Mouse (Mus musculus): ENCODE data around the gene Cbx5. TPM values are rescaled to one million over a fixed set of nuclear protein-coding genes. Genes with fewer than 3 reads are reported as not detected.
A peak's percentile ranks its signal among the peaks of the same experiment; 100 is the strongest.

Cbx5 gene
- polyA plus RNA-seq, 1 experiment from 2014 or later, result 177 TPM

GRCm38 (mm10) chr15:103187803-103188202 is 51.8 kb downstream of the Cbx5 start:
- H3K27ac ChIP-seq (replicated peaks; ENCODE audit: low read depth, low read length), result no peak overlapping the region
- H3K27me3 ChIP-seq (ENCODE audit: control insufficient read depth, insufficient read depth, low read length), result peaks cover 6% of the 10 kb centered on the region; the same call in 1 of the 2 replicates
- H3K36me3 ChIP-seq (ENCODE audit: control insufficient read depth, insufficient read depth, low read length), result peaks cover 22% of the 10 kb centered on the region
- no peak overlapping the region for H3K4me2 ChIP-seq (ENCODE audit: low read length)
- ATAC-seq (ENCODE audit: low FRiP score, low TSS enrichment), result no peak
- DNase-seq, result no peak
- H3K9ac ChIP-seq (replicated peaks; ENCODE audit: low read length), result no peak overlapping the region
- WGBS, result 71% methylated on average over 6 of the region's 6 CpGs
- no peaks in the 10 kb centered on the region for H3K9me3 ChIP-seq (ENCODE audit: control insufficient read depth, low read length)
- 0 out of 2 replicates have a peak, but pooled peaks cover 4% of the 10 kb centered on the region for H3K4me1 ChIP-seq (ENCODE audit: control insufficient read depth, insufficient read depth, low read length)
- no peak overlapping the region for H3K4me3 ChIP-seq (replicated peaks; ENCODE audit: low read depth, low read length)

GRCm38 (mm10) chr15:103185462-103186198 is 54.0 kb downstream of the Cbx5 start:
- H3K4me1 ChIP-seq (ENCODE audit: control insufficient read depth, insufficient read depth, low read length), result 0 out of 2 replicates have a peak, but pooled peaks cover 4% of the 10 kb centered on the region
- no peak overlapping the region for H3K4me3 ChIP-seq (replicated peaks; ENCODE audit: low read depth, low read length)
- ATAC-seq (ENCODE audit: low FRiP score, low TSS enrichment) (no peak), DNase-seq (peak; percentile 82)
- no peak overlapping the region for H3K4me2 ChIP-seq (ENCODE audit: low read length)
- WGBS, result 48% methylated on average over 19 of the region's 19 CpGs
- H3K36me3 ChIP-seq (ENCODE audit: control insufficient read depth, insufficient read depth, low read length), result 0 out of 2 replicates have a peak, but pooled peaks cover 2% of the 10 kb centered on the region
- no peaks in the 10 kb centered on the region for H3K9me3 ChIP-seq (ENCODE audit: control insufficient read depth, low read length)
- peaks cover 13% of the 10 kb centered on the region; the same call in 1 of the 2 replicates for H3K27me3 ChIP-seq (ENCODE audit: control insufficient read depth, insufficient read depth, low read length)
- H3K27ac ChIP-seq (replicated peaks; ENCODE audit: low read depth, low read length), result no peak overlapping the region
- H3K9ac ChIP-seq (replicated peaks; ENCODE audit: low read length), result no peak overlapping the region

GRCm38 (mm10) chr15:103183651-103184610 is 55.7 kb downstream of the Cbx5 start:
- H3K4me1 ChIP-seq (ENCODE audit: control insufficient read depth, insufficient read depth, low read length), result 0 out of 2 replicates have a peak, but pooled peaks cover 4% of the 10 kb centered on the region
- no peaks in the 10 kb centered on the region for H3K36me3 ChIP-seq (ENCODE audit: control insufficient read depth, insufficient read depth, low read length)
- H3K9ac ChIP-seq (replicated peaks; ENCODE audit: low read length), result no peak overlapping the region; the same call in 1 of the 2 replicates
- H3K9me3 ChIP-seq (ENCODE audit: control insufficient read depth, low read length), result no peaks in the 10 kb centered on the region
- 11% methylated on average over 25 of the region's 25 CpGs for WGBS
- ATAC-seq (ENCODE audit: low FRiP score, low TSS enrichment) (0 out of 2 replicates have a peak, but pooled peaks have one; percentile 26), DNase-seq (peak; percentile 67)
- H3K4me3 ChIP-seq (replicated peaks; ENCODE audit: low read depth, low read length), result peak overlapping the region; percentile 12; the same call in 1 of the 2 replicates
- H3K27ac ChIP-seq (replicated peaks; ENCODE audit: low read depth, low read length), result no peak overlapping the region
- peaks cover 29% of the 10 kb centered on the region for H3K27me3 ChIP-seq (ENCODE audit: control insufficient read depth, insufficient read depth, low read length)
- peak overlapping the region; percentile 47 for H3K4me2 ChIP-seq (ENCODE audit: low read length)

- Histone ChIP-seq H3K4me2 (ENCODE audit: low read length) (peak overlapping the region; percentile 47), H3K4me3 (replicated peaks; ENCODE audit: low read depth, low read length) (no peak overlapping the region), H3K9me3 (ENCODE audit: control insufficient read depth, low read length) (no peaks in the 10 kb centered on the region), H3K36me3 (ENCODE audit: control insufficient read depth, insufficient read depth, low read length) (no peaks in the 10 kb centered on the region), H3K4me1 (ENCODE audit: control insufficient read depth, insufficient read depth, low read length) (0 out of 2 replicates have a peak, but pooled peaks cover 4% of the 10 kb centered on the region), H3K27me3 (ENCODE audit: control insufficient read depth, insufficient read depth, low read length) (peaks cover 37% of the 10 kb centered on the region), H3K27ac (replicated peaks; ENCODE audit: low read depth, low read length) (no peak overlapping the region), H3K9ac (replicated peaks; ENCODE audit: low read length) (no peak overlapping the region)
- ATAC-seq (ENCODE audit: low FRiP score, low TSS enrichment) (0 out of 2 replicates have a peak, but pooled peaks have one; percentile 32), DNase-seq (peak; percentile 82)
- WGBS, result 1% methylated on average over 21 of the region's 21 CpGs
Observed at GRCm38 (mm10) chr15:103183135-103183534, 56.5 kb downstream of the Cbx5 start.

GRCm38 (mm10) chr15:103182166-103182790 is 57.3 kb downstream of the Cbx5 start:
- no peaks in the 10 kb centered on the region for H3K36me3 ChIP-seq (ENCODE audit: control insufficient read depth, insufficient read depth, low read length)
- H3K4me2 ChIP-seq (ENCODE audit: low read length), result peak overlapping the region; percentile 30
- DNase-seq, result peak; percentile 87
- peak; percentile 43; the same call in 1 of the 2 replicates for ATAC-seq (ENCODE audit: low FRiP score, low TSS enrichment)
- no peaks in the 10 kb centered on the region for H3K9me3 ChIP-seq (ENCODE audit: control insufficient read depth, low read length)
- H3K4me1 ChIP-seq (ENCODE audit: control insufficient read depth, insufficient read depth, low read length), result 0 out of 2 replicates have a peak, but pooled peaks cover 8% of the 10 kb centered on the region
- H3K27me3 ChIP-seq (ENCODE audit: control insufficient read depth, insufficient read depth, low read length), result peaks cover 46% of the 10 kb centered on the region
- H3K27ac ChIP-seq (replicated peaks; ENCODE audit: low read depth, low read length), result no peak overlapping the region
- no peak overlapping the region for H3K9ac ChIP-seq (replicated peaks; ENCODE audit: low read length)
- H3K4me3 ChIP-seq (replicated peaks; ENCODE audit: low read depth, low read length), result no peak overlapping the region
- 4% methylated on average over 40 of the region's 48 CpGs for WGBS

- H3K9ac ChIP-seq (replicated peaks; ENCODE audit: low read length), result no peak overlapping the region
- no peak for DNase-seq
- no peaks in the 10 kb centered on the region for H3K9me3 ChIP-seq (ENCODE audit: control insufficient read depth, low read length)
- H3K27me3 ChIP-seq (ENCODE audit: control insufficient read depth, insufficient read depth, low read length), result peaks cover 62% of the 10 kb centered on the region
- no peaks in the 10 kb centered on the region for H3K36me3 ChIP-seq (ENCODE audit: control insufficient read depth, insufficient read depth, low read length)
- H3K4me2 ChIP-seq (ENCODE audit: low read length), result no peak overlapping the region
- H3K4me3 ChIP-seq (replicated peaks; ENCODE audit: low read depth, low read length), result no peak overlapping the region
- 0 out of 2 replicates have a peak, but pooled peaks cover 11% of the 10 kb centered on the region for H3K4me1 ChIP-seq (ENCODE audit: control insufficient read depth, insufficient read depth, low read length)
- no peak overlapping the region for H3K27ac ChIP-seq (replicated peaks; ENCODE audit: low read depth, low read length)
- no peak for ATAC-seq (ENCODE audit: low FRiP score, low TSS enrichment)
Observed at GRCm38 (mm10) chr15:103180406-103180805, 59.2 kb downstream of the Cbx5 start.

GRCm38 (mm10) chr15:103178767-103179166 is 60.8 kb downstream of the Cbx5 start:
- Histone ChIP-seq H3K27ac (replicated peaks; ENCODE audit: low read depth, low read length) (no peak overlapping the region), H3K4me2 (ENCODE audit: low read length) (no peak overlapping the region), H3K4me1 (ENCODE audit: control insufficient read depth, insufficient read depth, low read length) (0 out of 2 replicates have a peak, but pooled peaks cover 10% of the 10 kb centered on the region), H3K27me3 (ENCODE audit: control insufficient read depth, insufficient read depth, low read length) (peaks cover 73% of the 10 kb centered on the region), H3K4me3 (replicated peaks; ENCODE audit: low read depth, low read length) (no peak overlapping the region), H3K9me3 (ENCODE audit: control insufficient read depth, low read length) (no peaks in the 10 kb centered on the region), H3K9ac (replicated peaks; ENCODE audit: low read length) (no peak overlapping the region), H3K36me3 (ENCODE audit: control insufficient read depth, insufficient read depth, low read length) (no peaks in the 10 kb centered on the region)
- DNase-seq (no peak), ATAC-seq (ENCODE audit: low FRiP score, low TSS enrichment) (no peak)
- WGBS, result 50% methylated on average over 1 of the region's 1 CpGs

- Histone ChIP-seq H3K9ac (replicated peaks; ENCODE audit: low read length) (no peak overlapping the region), H3K36me3 (ENCODE audit: control insufficient read depth, insufficient read depth, low read length) (no peaks in the 10 kb centered on the region), H3K4me2 (ENCODE audit: low read length) (no peak overlapping the region), H3K4me3 (replicated peaks; ENCODE audit: low read depth, low read length) (no peak overlapping the region), H3K27me3 (ENCODE audit: control insufficient read depth, insufficient read depth, low read length) (peaks cover 80% of the 10 kb centered on the region), H3K4me1 (ENCODE audit: control insufficient read depth, insufficient read depth, low read length) (0 out of 2 replicates have a peak, but pooled peaks cover 7% of the 10 kb centered on the region), H3K9me3 (ENCODE audit: control insufficient read depth, low read length) (no peaks in the 10 kb centered on the region), H3K27ac (replicated peaks; ENCODE audit: low read depth, low read length) (no peak overlapping the region)
- 5% methylated on average over 12 of the region's 12 CpGs for WGBS
- ATAC-seq (ENCODE audit: low FRiP score, low TSS enrichment) (no peak), DNase-seq (peak; percentile 56)
Observed at GRCm38 (mm10) chr15:103178137-103178536, 61.5 kb downstream of the Cbx5 start.
